Mouse (Mus musculus) kidney, embryonic 15.5 days (tissue): ENCODE data around the gene Inka2. TPM values are rescaled to one million over a fixed set of nuclear protein-coding genes. Genes with fewer than 3 reads are reported as not detected.

Experiments
- ATAC-seq: fragments of 200-750 bp; cut with Nextera tagmentation; replicated peaks from 2 replicates; pipeline ENCODE4 v1.8.0; 2017; ENCODE audit warnings: moderate TSS enrichment; ENCODE audit not compliant: low FRiP score
- H3K27ac ChIP-seq: fragments of 300-500 bp; sonication (generic); 2 replicates; pipeline ENCODE4 v1.5.1; 2015; ENCODE audit warnings: mild to moderate bottlenecking, inconsistent platforms
- H3K27me3 ChIP-seq: fragments of 300-500 bp; sonication (generic); 2 replicates; pipeline ENCODE4 v1.6.1; 2015; ENCODE audit warnings: inconsistent platforms
- H3K36me3 ChIP-seq: fragments of 300-500 bp; sonication (generic); 2 replicates; pipeline ENCODE4 v1.6.1; 2015; ENCODE audit warnings: inconsistent platforms
- H3K4me1 ChIP-seq: fragments of 300-500 bp; sonication (generic); 2 replicates; pipeline ENCODE4 v1.6.1; 2015; ENCODE audit warnings: inconsistent platforms
- H3K4me2 ChIP-seq: fragments of 300-500 bp; sonication (generic); 2 replicates; pipeline ENCODE4 v1.6.1; 2015; ENCODE audit warnings: moderate library complexity, mild to moderate bottlenecking, inconsistent platforms
- H3K4me3 ChIP-seq: fragments of 300-500 bp; sonication (generic); replicated peaks from 2 replicates; pipeline ENCODE4 v1.5.1; 2015; ENCODE audit warnings: mild to moderate bottlenecking, inconsistent platforms
- H3K9ac ChIP-seq: fragments of 300-500 bp; sonication (generic); 2 replicates; pipeline ENCODE4 v1.6.1; 2015; ENCODE audit warnings: mild to moderate bottlenecking, inconsistent platforms
- H3K9me3 ChIP-seq: fragments of 300-500 bp; sonication (generic); replicated peaks from 2 replicates; pipeline ENCODE4 v1.6.1; 2016; ENCODE audit warnings: inconsistent platforms
- WGBS: fragments of 180-500 bp; shearing (Covaris S2); methylation state at CpG from one replicate; pipeline ENCODE4 v1.1.7; 2015; ENCODE audit warnings: mixed read lengths; 5-methylcytosine and 5-hydroxymethylcytosine counted together
- polyA plus RNA-seq: library from polyadenylated mRNA; unstranded; fragments of >200 nt; fragmentation: Nextera tagmentation; extraction: Ambion mirVana; gene quantifications from 2 replicates; pipeline ENCODE4 v1.2.1, GENCODE M21; 2015

Inka2 gene
- polyA plus RNA-seq, 1 experiment from 2014 or later = 1.7 TPM

DNA sequence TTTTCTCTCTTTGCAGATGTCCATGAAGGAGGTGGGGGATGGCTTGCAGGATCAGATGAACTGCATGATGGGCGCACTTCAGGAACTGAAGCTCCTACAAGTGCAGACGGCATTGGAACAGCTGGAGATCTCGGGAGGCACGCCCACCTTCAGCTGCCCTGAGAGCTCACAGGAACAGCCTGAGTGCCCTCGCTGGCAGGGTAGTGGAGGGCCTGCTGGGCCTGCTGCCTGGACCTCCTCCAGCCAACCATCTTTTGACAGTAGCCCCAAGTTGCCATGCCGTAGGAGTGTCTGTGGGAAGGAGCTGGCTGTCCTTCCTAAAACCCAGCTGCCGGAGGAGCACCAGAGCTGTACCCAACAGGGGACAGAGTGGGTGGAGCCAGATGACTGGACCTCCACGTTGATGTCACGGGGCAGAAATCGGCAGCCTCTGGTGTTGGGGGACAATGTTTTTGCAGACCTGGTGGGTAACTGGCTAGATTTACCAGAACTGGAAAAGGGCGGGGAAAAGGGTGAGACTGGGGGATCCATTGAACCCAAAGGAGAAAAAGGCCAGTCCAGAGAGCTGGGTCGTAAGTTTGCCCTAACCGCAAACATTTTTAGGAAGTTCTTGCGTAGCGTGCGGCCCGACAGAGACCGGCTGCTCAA, 12.1 kb downstream of the Inka2 start:
- peaks cover 48% of the 10 kb centered on the region for H3K4me1 ChIP-seq
- no peaks in the 10 kb centered on the region for H3K27me3 ChIP-seq
- no peak overlapping the region; the same call in 1 of the 2 replicates for H3K27ac ChIP-seq
- no peak for ATAC-seq
- H3K4me3 ChIP-seq = no peak overlapping the region
- no peak overlapping the region for H3K9ac ChIP-seq
- no peak overlapping the region for H3K4me2 ChIP-seq
- no peaks in the 10 kb centered on the region for H3K36me3 ChIP-seq
- 62% methylated on average over 18 of the region's 18 CpGs for WGBS
- no peaks in the 10 kb centered on the region for H3K9me3 ChIP-seq

DNA sequence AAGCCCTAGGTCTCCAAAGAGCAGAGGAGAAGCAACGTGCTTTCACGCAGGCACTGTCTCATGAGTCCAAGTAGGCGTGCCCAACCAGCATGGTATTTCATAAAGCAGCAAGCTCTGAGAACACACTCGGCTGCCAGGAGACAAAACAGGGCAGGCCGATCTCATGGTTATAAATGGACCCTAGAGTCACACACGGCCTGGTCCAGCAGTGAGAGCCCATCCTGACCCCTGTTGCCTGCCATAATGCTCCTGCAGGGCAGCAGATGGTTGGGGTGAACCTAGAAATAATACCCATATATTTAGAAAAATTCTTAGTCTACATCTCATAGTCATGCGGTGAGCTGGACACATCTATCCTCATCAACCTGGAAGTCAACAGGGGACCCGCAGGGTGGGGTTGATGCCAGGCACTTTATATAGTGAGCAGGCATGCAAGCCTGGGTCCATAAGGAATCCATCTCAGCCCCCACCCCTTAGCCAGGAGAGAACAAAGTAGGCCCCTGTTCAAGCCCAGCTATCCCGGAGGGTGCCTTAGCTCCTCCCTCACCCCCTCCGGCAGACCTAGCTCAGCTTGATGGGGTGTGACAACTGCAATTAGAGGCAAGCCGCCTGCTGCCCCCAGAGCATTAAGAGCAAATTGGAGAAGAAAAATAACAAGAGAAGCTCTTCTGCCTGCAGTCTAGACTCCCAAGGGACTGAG, 13.6 kb downstream of the Inka2 start:
- Histone ChIP-seq H3K4me1 (peaks cover 48% of the 10 kb centered on the region), H3K9ac (no peak overlapping the region), H3K27me3 (no peaks in the 10 kb centered on the region), H3K9me3 (no peaks in the 10 kb centered on the region), H3K4me3 (no peak overlapping the region), H3K27ac (0 out of 2 replicates have a peak overlapping the region, but pooled peaks have one; percentile 24), H3K4me2 (no peak overlapping the region), H3K36me3 (no peaks in the 10 kb centered on the region)
- peak; percentile 63 for ATAC-seq
- 50% methylated on average over 11 of the region's 11 CpGs for WGBS

DNA sequence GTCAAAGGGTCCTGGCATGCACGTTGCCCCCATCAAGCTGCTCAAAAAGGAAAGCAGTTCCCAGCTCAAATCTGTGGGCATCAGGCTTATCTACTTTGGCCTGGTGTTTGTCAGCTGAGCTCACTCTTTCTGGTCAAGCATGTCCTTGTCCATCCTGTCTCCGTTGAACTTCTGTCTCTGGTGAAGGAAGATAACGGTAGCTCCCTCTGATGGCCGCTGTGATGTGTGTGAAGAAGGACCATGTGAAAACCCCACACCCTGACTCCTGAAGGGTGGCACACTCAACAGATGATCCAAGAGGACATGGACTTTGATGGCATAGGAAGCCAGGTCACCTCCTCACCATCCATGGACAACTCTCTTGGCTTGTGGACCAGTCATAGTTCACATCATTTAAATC, 14.3 kb downstream of the Inka2 start:
- no peak overlapping the region for H3K4me2 ChIP-seq
- 30% methylated on average over 4 of the region's 4 CpGs for WGBS
- H3K9ac ChIP-seq = no peak overlapping the region
- ATAC-seq = no peak
- no peak overlapping the region for H3K4me3 ChIP-seq
- H3K4me1 ChIP-seq = peaks cover 41% of the 10 kb centered on the region
- H3K27me3 ChIP-seq = no peaks in the 10 kb centered on the region
- no peaks in the 10 kb centered on the region for H3K9me3 ChIP-seq
- H3K27ac ChIP-seq = 0 out of 2 replicates have a peak overlapping the region, but pooled peaks have one; percentile 24
- no peaks in the 10 kb centered on the region for H3K36me3 ChIP-seq

DNA sequence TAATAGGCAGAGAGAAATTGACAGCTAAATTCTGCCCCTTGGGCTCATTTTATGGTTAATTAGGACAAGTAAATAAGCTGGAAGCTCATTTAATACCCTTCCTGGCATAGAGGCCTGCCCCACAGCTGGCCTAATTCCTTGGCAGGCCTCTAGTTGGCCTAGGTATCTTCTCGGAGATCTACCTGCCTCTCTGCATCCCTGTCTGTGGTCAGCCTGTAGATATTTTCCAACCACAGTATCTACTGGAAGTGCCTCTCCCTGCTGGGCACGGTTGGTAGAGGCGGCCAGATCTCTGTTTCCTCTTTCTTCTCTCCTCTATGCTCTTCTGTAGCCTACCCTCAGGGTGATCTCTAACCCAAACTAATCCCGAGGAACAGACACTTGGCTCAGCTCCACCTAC, 15.6 kb downstream of the Inka2 start:
- H3K27ac ChIP-seq = no peak overlapping the region
- 74% methylated on average over 4 of the region's 4 CpGs for WGBS
- H3K4me3 ChIP-seq = no peak overlapping the region

DNA sequence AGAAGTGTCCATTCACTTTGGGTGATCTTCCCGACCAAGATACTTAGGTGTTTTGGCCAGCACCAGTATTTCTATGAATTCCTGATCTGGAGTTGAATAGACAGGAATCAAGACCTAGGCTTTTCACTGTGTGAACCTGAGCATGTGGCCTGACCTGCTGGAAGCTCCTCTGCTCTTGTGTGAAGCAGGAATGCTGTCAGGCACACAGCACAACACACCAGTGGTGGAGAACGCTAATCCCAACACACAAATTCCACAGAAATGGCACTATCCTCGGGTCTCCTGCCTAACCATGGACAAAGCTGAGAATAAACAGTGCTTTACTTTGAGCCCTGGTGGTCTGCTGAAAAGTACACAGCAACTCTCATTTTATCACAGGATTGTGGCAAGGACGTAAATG, 16.1 kb downstream of the Inka2 start:
- Histone ChIP-seq H3K4me2 (no peak overlapping the region), H3K9ac (no peak overlapping the region), H3K4me1 (peaks cover 29% of the 10 kb centered on the region; the same call in 1 of the 2 replicates), H3K4me3 (no peak overlapping the region), H3K9me3 (no peaks in the 10 kb centered on the region), H3K27ac (no peak overlapping the region), H3K27me3 (no peaks in the 10 kb centered on the region), H3K36me3 (peaks cover 4% of the 10 kb centered on the region; the same call in 1 of the 2 replicates)
- ATAC-seq = no peak
- WGBS = 82% methylated on average over 4 of the region's 4 CpGs

More for the DNA sequence above, 15.6 kb downstream of the Inka2 start:
- peaks cover 4% of the 10 kb centered on the region; the same call in 1 of the 2 replicates for H3K36me3 ChIP-seq
- H3K9ac ChIP-seq = no peak overlapping the region
- no peaks in the 10 kb centered on the region for H3K9me3 ChIP-seq
- no peak overlapping the region for H3K4me2 ChIP-seq
- H3K27me3 ChIP-seq = no peaks in the 10 kb centered on the region
- H3K4me1 ChIP-seq = peaks cover 31% of the 10 kb centered on the region; the same call in 1 of the 2 replicates
- no peak for ATAC-seq

DNA sequence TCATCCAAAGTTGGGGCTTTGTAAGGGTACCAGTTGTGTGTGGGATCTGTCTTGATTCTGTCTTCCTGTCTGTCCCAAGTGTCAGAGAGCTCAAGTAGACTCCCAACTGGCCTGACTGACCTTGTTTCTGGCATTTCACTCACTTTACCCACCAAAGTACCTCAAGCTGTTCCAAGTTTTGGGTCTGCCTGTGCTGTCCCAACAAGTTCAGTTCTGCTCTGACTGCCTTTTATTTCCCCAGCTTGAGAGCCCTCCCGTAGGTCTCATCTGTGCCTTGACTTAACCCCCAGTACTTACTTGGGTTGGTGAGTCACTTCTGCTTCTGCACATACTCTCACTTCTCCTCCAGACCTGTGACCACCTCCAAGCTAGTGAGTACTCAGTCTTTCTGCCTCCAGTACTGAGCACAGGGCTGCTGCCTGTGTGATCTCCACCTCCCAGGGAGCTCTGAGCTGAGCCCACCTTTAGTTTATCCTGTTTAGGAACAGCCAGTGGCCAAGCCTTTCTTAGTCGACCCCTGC, 17.3 kb downstream of the Inka2 start:
- H3K27me3 ChIP-seq = no peaks in the 10 kb centered on the region
- peaks cover 4% of the 10 kb centered on the region; the same call in 1 of the 2 replicates for H3K36me3 ChIP-seq
- H3K4me1 ChIP-seq = peaks cover 21% of the 10 kb centered on the region; the same call in 1 of the 2 replicates
- no peaks in the 10 kb centered on the region for H3K9me3 ChIP-seq
- WGBS = 78% methylated on average over 2 of the region's 2 CpGs
- H3K4me2 ChIP-seq = no peak overlapping the region
- no peak overlapping the region for H3K27ac ChIP-seq
- ATAC-seq = no peak
- no peak overlapping the region for H3K4me3 ChIP-seq
- H3K9ac ChIP-seq = no peak overlapping the region

DNA sequence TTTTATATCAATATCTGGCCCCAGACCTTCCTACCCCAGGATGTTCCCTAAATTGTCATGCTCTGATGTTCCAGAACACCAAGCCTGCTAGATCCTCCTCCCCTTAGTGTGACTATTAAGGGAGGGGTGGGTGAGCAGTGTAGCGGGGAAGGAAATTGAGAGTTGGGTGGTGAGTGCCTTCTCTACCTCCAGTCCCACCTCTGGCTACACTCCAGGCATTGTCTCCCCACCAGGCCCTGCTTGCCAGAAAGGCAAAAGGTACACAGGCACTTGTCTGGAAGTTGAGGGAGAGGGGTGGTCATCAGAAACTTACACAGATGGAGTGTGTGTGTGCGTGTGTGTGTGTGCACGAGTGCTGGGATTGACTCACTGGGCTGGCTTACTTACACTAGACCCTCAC, 18.1 kb downstream of the Inka2 start:
- Histone ChIP-seq H3K27ac (no peak overlapping the region), H3K36me3 (peaks cover 7% of the 10 kb centered on the region), H3K9me3 (no peaks in the 10 kb centered on the region), H3K4me3 (no peak overlapping the region), H3K4me1 (peaks cover 15% of the 10 kb centered on the region; the same call in 1 of the 2 replicates), H3K27me3 (no peaks in the 10 kb centered on the region), H3K9ac (no peak overlapping the region), H3K4me2 (no peak overlapping the region)
- 92% methylated on average over 3 of the region's 3 CpGs for WGBS
- ATAC-seq = no peak

DNA sequence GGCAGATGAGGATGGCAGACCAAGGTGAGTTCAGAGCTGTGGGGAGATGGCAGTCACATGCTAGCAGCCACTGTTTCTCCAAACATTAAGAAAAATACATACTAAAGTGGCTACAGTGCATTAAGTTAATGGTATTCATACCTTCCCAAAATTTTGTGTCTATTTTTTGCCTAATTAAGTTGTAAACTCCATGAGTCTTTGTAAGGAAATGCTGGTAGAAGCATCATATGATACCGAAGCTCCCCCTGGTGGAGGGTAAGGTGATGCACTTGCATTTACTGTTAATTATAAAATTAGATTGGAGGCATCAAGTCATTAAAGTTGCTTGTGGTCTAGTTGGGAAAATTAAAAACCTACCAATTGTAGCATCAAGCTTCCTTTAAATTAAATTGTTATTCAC, 21.6 kb downstream of the Inka2 start:
- H3K36me3 ChIP-seq = peaks cover 18% of the 10 kb centered on the region
- H3K4me3 ChIP-seq = no peak overlapping the region
- no peaks in the 10 kb centered on the region for H3K9me3 ChIP-seq
- ATAC-seq = no peak
- H3K9ac ChIP-seq = no peak overlapping the region
- H3K4me1 ChIP-seq = 0 out of 2 replicates have a peak, but pooled peaks cover 2% of the 10 kb centered on the region
- no peak overlapping the region for H3K4me2 ChIP-seq
- 2% methylated on average over 1 of the region's 1 CpGs for WGBS
- H3K27ac ChIP-seq = no peak overlapping the region
- no peaks in the 10 kb centered on the region for H3K27me3 ChIP-seq

DNA sequence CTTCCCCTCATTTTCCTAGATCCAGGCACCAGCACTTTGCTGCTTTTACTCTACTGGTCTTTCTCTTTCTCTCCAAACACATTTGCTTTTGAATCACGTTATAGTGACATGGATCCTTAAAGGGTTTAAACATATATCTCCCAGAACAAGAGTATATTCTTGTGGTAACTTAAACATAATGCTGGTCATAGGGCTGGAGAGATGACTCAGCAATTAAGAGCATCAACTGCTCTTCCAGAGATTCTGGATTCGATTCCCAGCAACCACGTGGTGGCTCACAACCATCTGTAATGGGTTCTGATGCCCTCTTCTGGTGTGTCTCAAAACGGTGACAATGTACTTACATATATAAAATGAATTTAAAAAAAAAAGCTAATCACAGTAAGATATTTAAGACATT, 28.0 kb downstream of the Inka2 start:
- Histone ChIP-seq H3K27me3 (no peaks in the 10 kb centered on the region), H3K36me3 (peaks cover 45% of the 10 kb centered on the region), H3K4me1 (no peaks in the 10 kb centered on the region), H3K4me2 (no peak overlapping the region), H3K4me3 (no peak overlapping the region), H3K9me3 (no peaks in the 10 kb centered on the region), H3K27ac (no peak overlapping the region), H3K9ac (no peak overlapping the region)
- 91% methylated on average over 4 of the region's 4 CpGs for WGBS
- ATAC-seq = no peak

DNA sequence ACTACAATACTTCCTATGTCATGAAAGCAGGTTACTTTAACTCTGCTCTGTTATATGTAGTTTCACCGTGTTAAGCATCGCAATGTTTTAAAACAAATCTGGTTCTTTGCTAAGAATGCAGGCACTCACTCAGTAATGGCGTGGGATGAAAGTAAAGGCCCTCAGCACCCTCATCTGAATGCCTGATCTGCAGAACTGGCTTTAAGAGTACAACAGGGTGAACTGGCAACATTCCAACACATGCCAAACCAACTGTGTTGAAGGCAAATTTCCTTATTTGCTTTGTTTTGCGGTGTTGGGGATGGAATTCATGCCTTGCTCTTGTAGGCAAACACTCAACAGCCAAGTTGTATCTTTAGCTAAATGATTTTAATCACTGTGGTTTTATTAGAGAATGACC, 29.1 kb downstream of the Inka2 start:
- Histone ChIP-seq H3K9ac (no peak overlapping the region), H3K27ac (no peak overlapping the region), H3K4me3 (no peak overlapping the region), H3K4me1 (no peaks in the 10 kb centered on the region), H3K9me3 (no peaks in the 10 kb centered on the region), H3K4me2 (no peak overlapping the region), H3K27me3 (no peaks in the 10 kb centered on the region), H3K36me3 (peaks cover 49% of the 10 kb centered on the region)
- no peak for ATAC-seq
- WGBS = 90% methylated on average over 4 of the region's 4 CpGs

DNA sequence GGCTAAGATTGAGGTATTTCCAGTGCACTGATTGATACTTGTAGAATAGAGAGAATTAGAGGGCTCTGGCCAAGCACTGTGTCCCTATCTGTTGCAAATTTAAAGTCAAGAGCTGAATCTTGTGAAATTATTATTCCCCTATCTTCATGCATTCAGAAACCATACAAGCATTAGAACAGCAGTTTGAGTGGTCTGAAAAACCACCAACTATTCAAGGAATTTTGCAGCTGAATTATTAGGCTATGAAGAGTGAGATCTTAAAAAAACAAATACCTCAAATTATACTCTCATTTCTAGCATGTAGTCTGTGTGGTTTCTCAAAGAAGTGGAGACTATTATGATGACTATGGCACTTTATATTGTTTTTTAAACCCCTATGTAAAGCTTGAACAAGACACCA, 30.9 kb downstream of the Inka2 start:
- Histone ChIP-seq H3K9ac (no peak overlapping the region), H3K36me3 (peaks cover 47% of the 10 kb centered on the region), H3K4me1 (no peaks in the 10 kb centered on the region), H3K4me3 (no peak overlapping the region), H3K4me2 (no peak overlapping the region), H3K9me3 (no peaks in the 10 kb centered on the region), H3K27me3 (no peaks in the 10 kb centered on the region), H3K27ac (no peak overlapping the region)
- ATAC-seq = no peak

DNA sequence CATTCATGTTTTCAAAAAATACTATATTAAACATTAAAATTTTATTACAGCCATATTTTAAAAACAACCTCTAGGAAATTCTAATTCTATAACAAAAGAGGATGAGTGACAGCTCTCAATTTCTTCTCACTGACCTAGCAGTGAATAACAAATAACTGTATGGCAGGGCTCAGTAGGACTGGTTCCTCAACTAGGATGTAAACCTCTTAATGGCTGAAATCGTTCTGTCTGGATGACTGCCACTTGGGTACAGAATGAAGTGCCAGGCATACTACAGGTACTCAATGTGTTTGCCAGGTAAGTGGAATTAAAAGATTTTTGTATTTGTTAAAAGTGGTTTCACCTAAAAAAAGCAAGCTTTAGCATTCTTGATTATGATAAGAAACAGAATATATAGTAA, 31.7 kb downstream of the Inka2 start:
- peaks cover 39% of the 10 kb centered on the region for H3K36me3 ChIP-seq
- H3K4me1 ChIP-seq = no peaks in the 10 kb centered on the region
- ATAC-seq = no peak
- WGBS = 94% methylated on average over 1 of the region's 1 CpGs
- H3K4me3 ChIP-seq = no peak overlapping the region
- H3K27ac ChIP-seq = no peak overlapping the region
- no peak overlapping the region for H3K4me2 ChIP-seq
- H3K9me3 ChIP-seq = no peaks in the 10 kb centered on the region
- H3K27me3 ChIP-seq = no peaks in the 10 kb centered on the region
- H3K9ac ChIP-seq = no peak overlapping the region
